Mouse (Mus musculus): ENCODE data around the gene Fxyd3. TPM values are rescaled to one million over a fixed set of nuclear protein-coding genes. Genes with fewer than 3 reads are reported as not detected.
A peak's percentile ranks its signal among the peaks of the same experiment; 100 is the strongest.

Gene Fxyd3
- total RNA-seq, 1 experiment from 2014 or later: not detected

DNA sequence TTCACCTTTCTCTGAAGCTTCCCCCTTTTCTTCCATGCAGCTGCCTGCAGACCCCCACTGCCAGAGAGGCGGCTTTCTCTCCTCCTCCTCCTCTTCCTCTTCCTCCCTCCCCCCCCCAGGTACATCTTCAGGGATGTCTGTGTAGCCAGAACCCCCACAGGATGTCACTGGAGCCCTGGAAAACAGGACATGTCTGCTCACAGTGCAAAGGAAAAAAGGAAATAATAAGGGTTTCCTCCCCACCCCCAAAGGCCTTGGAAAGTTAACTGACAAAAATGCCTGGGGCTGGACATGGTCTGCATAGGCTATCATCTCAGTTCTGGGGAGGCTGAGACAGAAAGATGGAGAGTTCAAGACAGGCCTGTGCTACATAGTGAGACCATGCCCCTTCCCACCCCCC lies 4.6 kb upstream of the Fxyd3 start:
- ATAC-seq (replicated peaks in 1 of 2; ENCODE audit: insufficient read depth in 1 of 2, low FRiP score in 2 of 2, low TSS enrichment in 1 of 2, low read depth in 1 of 2, poor library complexity in 2 of 2, severe bottlenecking in 2 of 2): no peak

DNA sequence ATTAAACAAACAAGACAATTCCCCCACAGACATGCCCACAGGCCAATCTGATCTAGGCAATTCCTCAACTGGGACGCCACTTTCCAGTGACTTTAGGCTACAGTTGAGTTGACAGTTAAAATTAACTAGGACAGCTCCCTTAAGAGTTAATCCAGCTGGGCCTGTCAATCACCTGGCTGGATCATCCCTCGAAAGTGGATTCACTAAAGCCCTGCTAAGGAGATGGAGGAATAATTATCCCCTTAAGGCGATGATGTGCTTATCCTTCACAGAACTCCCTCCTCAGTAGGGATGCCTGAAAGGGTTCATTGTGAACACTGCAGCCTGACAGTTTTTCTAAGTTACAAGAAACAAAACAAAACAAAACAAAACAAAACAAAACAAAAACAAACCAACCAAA lies 4.1 kb upstream of the Fxyd3 start:
- ATAC-seq (replicated peaks in 1 of 2; ENCODE audit: insufficient read depth in 1 of 2, low FRiP score in 2 of 2, low TSS enrichment in 1 of 2, low read depth in 1 of 2, poor library complexity in 2 of 2, severe bottlenecking in 2 of 2): no peak

DNA sequence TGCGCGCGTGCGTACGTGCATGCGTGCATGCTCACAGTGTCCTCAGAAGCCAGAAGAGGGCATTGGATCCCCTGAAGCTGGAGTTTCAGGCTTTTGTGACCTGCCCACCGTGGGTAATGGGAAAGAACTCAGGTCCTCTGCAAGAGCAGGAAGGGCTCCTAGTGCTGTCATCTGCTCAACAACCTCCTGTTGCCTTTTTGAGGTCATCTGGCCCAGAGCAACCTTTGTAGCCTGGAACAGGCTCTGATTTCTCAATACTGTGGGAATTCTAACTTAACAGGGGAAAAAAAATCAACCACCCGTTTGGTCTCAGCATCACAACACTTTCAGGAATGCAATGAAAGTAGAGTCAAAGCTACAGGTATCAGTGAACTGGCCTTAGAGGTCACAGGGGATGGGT lies 3.2 kb upstream of the Fxyd3 start:
- no peak for ATAC-seq (replicated peaks in 1 of 2; ENCODE audit: insufficient read depth in 1 of 2, low FRiP score in 2 of 2, low TSS enrichment in 1 of 2, low read depth in 1 of 2, poor library complexity in 2 of 2, severe bottlenecking in 2 of 2)

DNA sequence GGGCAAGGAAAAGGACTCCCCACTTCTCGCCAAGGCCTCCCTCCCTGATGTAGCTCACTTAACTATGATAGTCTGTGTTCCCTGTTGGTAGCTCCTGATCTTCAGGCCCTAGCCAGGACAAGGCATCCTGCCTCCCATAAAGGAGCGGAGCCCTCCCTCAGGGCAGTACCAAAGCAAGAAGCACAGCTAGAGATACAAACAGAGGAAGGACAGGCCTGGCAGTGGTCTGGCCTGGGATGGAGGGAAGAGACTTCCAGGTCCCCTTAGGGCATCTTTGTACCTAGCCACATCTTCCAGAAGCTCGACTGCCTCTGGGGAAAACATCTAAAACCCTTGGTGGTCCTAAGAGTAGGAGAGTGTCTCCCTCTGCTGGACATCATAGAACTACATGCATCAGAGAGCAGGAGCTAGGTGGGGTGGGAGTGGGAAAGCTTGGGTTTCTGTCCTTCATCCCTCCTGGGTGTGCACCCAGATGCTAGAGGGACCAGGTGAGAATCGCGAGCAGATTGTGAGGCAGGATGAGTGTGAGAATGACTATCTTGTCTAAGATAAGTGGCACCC lies 1.5 kb upstream of the Fxyd3 start:
- ATAC-seq (replicated peaks in 1 of 2; ENCODE audit: insufficient read depth in 1 of 2, low FRiP score in 2 of 2, low TSS enrichment in 1 of 2, low read depth in 1 of 2, poor library complexity in 2 of 2, severe bottlenecking in 2 of 2): peak; percentile 71 to 73; a peak in 3 of 4 replicates

DNA sequence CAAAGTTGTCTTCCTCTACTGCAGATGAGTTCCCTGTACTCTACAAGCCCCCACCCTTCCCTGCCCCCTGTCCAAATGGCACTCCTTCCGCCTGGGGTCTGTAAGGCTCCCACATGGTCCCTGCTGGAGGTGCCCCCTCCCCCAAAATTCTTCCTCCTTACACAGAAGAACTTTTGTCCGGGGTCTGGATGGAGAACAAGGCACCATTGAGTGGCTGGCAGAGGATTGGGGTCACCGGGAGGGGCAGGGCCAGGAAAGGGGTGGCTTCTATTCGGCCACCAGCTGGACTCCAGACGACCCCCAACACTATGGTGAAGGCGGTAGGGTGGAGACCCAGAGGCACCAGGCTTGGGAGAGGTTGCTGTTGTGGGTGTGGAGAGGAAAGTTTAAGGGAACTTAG lies 966 bp upstream of the Fxyd3 start:
- ATAC-seq (replicated peaks in 1 of 2; ENCODE audit: insufficient read depth in 1 of 2, low FRiP score in 2 of 2, low TSS enrichment in 1 of 2, low read depth in 1 of 2, poor library complexity in 2 of 2, severe bottlenecking in 2 of 2): no peak

DNA sequence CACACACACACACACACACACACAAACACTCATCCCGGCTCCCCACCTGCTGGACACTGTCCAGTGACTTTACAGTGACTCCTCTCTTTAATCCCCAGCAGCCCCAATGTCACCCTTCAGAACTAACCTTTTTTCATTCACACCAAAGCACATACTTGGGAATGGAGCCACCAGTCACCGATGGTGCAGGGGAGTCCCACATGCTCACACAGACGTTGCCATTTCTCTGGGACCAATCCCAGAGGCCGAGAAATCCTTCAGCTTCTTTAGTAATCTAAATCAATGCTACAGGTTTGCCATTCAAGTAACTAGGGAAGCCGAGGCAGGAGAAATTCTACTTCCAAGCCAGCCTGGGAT lies 1.8 kb downstream of the Fxyd3 start:
- ATAC-seq (replicated peaks in 1 of 2; ENCODE audit: insufficient read depth in 1 of 2, low FRiP score in 2 of 2, low TSS enrichment in 1 of 2, low read depth in 1 of 2, poor library complexity in 2 of 2, severe bottlenecking in 2 of 2): no peak

DNA sequence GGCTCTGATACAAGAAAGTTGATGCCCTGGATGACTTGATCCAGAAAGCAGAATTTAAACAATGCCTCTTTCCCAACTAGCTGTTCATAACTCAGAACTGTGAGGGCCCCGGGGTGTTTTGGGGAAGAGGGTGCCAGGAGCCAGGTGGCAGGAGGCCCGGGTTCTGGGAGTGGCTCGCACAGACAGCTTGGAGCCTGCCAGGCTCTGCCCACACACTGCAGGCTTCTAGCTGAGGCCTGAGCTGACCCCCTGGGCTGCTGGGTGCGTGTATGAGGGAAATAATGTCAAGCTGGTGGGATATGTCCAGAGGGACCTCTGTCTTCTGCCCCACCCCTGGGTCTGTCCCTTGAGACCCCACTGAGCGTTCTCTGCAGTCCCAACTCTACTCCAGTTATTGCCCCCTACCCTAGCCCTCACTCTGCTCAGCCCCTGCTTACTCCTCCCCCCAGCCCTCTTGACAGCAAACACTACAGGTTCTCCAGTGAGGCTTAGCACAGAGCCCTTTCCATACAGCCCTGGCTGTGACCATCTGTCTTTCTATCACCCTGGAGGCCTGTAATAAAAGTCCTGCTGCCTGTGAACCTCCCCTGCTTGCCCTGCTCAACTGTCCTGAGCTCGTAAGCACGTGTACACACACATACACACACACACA lies 2.3 kb downstream of the Fxyd3 start:
- ATAC-seq (replicated peaks in 1 of 2; ENCODE audit: insufficient read depth in 1 of 2, low FRiP score in 2 of 2, low TSS enrichment in 1 of 2, low read depth in 1 of 2, poor library complexity in 2 of 2, severe bottlenecking in 2 of 2): no peak

DNA sequence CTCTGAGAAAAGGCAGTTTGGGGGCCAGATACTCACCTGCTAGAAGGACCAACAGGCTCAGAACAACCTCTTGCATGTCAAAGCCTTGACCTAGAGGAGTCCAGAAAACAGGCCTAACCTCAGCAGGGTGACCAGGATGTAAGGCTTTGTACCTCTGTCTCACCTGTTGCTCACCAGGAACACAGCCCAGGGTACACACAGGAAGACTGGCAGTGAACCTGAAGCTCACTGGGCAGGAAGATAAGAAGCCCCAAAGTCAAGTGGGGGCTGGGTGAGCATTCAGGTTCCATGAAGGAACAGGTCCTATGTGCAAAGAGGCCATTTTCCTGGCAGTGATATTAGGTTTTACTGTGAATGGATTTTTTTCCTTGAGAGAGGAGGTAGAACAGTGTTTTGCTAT lies 3.0 kb downstream of the Fxyd3 start:
- ATAC-seq (replicated peaks in 1 of 2; ENCODE audit: insufficient read depth in 1 of 2, low FRiP score in 2 of 2, low TSS enrichment in 1 of 2, low read depth in 1 of 2, poor library complexity in 2 of 2, severe bottlenecking in 2 of 2): no peak

DNA sequence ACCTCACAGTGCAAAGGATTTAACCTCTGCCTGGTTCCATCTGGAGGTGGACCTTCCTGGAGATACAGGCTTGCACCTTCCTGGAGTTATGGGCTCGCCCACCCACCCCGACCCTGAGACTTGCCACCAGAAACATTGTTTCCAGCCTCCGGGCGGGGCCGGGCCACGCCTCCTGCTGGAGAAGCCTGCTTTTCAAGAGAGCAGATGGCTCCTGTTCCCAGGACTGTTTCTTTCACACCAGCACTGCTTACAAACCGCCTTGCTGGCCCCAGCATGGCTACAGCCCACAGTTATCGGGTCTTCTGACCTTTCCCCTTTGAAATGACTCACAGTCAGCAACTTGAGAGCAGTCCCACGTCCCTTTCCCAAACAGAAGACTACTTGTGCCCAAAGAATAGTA lies 4.2 kb downstream of the Fxyd3 start:
- no peak for ATAC-seq (replicated peaks in 1 of 2; ENCODE audit: insufficient read depth in 1 of 2, low FRiP score in 2 of 2, low TSS enrichment in 1 of 2, low read depth in 1 of 2, poor library complexity in 2 of 2, severe bottlenecking in 2 of 2)

DNA sequence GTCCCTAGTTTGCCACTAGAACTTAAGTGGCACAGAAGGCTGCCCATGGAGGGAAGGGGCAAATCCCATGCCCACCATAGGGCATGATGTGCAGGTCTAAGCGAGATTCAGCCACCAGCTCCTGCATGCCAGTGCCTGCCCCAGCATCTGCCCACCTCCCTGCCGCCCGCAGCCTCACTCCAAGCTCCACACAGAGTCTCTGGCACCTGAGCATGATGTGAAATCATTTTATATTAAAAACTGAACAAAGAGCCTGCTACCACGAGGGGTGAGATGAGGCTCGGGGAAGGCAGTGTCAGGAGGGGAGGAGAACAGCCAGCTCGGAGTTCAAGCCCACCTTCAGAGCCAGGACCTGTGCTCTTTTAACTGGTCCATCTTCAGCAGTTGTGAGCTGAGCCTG lies 6.2 kb downstream of the Fxyd3 start:
- no peak for ATAC-seq (replicated peaks in 1 of 2; ENCODE audit: insufficient read depth in 1 of 2, low FRiP score in 2 of 2, low TSS enrichment in 1 of 2, low read depth in 1 of 2, poor library complexity in 2 of 2, severe bottlenecking in 2 of 2)

DNA sequence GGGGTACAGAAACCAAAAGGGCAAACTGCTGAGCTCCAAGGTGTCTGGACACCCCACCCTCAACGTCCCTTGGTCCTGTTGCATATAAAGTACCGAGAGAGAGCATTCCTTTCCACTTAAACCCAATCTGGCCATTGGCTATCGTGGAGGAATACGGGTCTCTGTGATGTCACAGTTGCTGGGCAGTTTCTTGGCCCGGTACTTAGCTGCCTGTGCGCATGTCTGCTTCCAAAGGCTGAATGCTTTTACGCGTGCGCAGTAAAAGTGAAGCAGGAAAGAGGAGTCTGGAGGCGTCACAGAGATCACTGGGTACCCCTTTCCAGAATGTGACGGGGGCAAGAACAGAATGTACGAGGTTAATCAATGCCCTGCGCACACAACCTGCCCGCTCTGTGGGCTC lies 7.0 kb downstream of the Fxyd3 start:
- ATAC-seq (replicated peaks in 1 of 2; ENCODE audit: insufficient read depth in 1 of 2, low FRiP score in 2 of 2, low TSS enrichment in 1 of 2, low read depth in 1 of 2, poor library complexity in 2 of 2, severe bottlenecking in 2 of 2): no peak

DNA sequence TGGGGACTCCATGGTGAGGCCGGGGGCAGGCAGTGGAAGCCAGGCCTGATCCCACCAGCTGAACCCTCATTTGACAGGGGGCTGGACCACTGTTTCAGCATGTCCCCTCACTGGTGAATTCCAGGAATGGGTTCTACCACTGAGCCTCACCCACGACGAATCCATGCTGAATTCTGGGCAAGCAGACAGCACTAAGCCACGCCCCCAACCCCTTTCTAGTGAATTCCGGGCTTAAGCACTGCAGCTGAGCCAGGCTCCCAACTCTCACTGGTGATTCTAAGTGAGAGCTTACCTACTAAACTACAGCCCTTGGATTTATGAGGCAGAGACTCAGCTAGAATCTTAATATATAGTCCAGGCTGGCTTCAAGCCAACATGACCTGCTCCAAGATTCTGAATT lies 8.7 kb downstream of the Fxyd3 start:
- ATAC-seq (replicated peaks in 1 of 2; ENCODE audit: insufficient read depth in 1 of 2, low FRiP score in 2 of 2, low TSS enrichment in 1 of 2, low read depth in 1 of 2, poor library complexity in 2 of 2, severe bottlenecking in 2 of 2): no peak

DNA sequence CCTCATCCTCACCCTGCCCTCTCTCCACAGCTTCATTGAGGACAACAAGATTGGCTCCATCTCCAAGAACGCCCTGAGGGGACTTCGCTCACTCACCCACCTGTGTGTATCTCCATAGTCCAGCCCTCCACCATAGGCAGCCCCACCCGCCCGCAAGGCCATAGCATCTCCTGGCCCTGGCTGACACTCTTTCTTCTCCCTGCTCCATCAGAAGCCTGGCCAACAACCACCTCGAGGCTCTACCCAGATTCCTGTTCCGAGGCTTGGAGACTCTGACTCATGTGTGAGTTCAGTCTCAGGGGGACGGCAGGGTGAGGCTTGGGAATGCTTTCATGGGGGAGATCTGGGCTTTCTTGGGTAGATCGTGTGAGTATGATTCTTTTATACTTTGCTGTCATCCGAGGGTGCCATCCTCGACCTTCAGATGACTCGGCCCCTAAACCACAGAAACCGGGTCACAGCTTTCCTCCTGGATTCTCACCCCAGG lies 13.4 kb downstream of the Fxyd3 start:
- no peak for ATAC-seq (replicated peaks in 1 of 2; ENCODE audit: insufficient read depth in 1 of 2, low FRiP score in 2 of 2, low TSS enrichment in 1 of 2, low read depth in 1 of 2, poor library complexity in 2 of 2, severe bottlenecking in 2 of 2)

DNA sequence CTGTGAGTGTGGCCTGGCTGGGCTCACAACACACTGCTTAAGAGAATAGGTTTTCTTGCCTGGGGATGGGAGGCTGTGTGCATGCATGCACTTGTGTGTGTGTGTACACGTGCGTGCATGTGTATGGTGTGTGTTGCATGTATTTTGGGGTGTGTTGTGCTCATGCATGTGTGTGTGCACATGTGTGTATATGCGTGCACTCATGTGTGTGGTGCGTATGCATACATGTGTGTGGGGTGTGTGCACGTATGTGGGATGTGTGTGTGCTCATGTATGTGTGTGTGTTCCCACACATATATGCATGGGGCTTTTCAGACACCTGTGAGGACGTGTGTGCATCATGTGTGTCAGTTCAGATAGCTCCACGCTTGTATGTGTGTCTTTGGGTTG lies 15.9 kb downstream of the Fxyd3 start:
- ATAC-seq (replicated peaks in 1 of 2; ENCODE audit: insufficient read depth in 1 of 2, low FRiP score in 2 of 2, low TSS enrichment in 1 of 2, low read depth in 1 of 2, poor library complexity in 2 of 2, severe bottlenecking in 2 of 2): no peak

DNA sequence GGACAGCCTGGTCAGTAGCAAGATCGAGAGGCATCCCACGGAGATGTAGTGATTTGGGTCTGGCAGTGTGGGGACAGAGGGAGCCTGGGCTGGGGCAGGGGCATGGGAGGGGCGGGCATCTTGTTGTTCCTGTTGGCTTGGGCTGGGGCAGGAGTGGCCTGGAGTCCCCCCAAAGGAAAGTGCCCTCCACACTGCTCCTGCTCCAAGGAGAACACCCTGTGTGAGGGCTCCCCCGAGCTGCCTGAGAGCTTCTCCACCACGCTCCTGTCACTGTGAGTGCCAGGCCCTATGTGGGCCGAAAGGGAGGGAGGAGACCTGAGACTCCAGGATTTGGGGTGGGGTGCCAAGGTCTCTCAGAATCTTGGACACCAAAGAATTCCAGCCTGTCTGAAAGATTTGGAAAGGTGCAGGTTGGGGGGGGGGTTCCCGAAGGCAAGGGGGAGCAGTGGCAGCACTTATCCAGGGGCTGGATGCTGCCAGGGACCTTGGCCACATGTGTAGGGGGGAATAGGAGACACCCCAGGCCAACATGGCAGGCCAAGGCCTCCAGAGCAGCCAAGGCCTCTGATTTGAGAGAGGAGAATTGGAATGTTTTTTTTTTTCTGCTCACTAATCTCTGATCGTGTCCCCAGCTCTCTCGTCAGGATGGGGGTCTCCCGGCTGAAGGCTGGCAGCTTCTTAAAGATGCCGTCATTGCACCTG lies 16.4 kb downstream of the Fxyd3 start:
- no peak for ATAC-seq (replicated peaks in 1 of 2; ENCODE audit: insufficient read depth in 1 of 2, low FRiP score in 2 of 2, low TSS enrichment in 1 of 2, low read depth in 1 of 2, poor library complexity in 2 of 2, severe bottlenecking in 2 of 2)

DNA sequence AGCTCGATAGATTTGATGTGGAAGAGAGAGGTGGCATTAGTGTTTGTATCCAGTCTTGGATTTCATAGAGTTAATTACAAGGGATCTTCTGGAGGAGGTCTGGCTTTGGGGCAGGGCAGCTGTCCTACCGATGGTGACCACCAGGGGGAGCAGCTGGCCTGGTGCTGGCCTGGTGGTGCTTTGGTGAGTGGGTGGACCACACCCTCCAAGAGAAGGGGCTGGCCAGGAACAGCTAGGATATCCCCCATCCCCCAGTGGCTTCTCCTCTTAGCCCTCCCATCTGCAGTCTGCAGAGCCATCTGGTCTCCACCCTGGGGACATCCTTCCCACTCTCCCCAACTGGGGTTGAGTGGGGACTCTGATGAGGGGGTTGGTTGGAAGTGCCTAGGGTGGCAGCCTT lies 17.4 kb downstream of the Fxyd3 start, which contains the start of gene Lgi4:
Gene Lgi4, plus strand, starts transcription at position 235 of the 400 bp plus-strand sequence.
- ATAC-seq (replicated peaks in 1 of 2; ENCODE audit: insufficient read depth in 1 of 2, low FRiP score in 2 of 2, low TSS enrichment in 1 of 2, low read depth in 1 of 2, poor library complexity in 2 of 2, severe bottlenecking in 2 of 2): peak; percentile 78 to 79

DNA sequence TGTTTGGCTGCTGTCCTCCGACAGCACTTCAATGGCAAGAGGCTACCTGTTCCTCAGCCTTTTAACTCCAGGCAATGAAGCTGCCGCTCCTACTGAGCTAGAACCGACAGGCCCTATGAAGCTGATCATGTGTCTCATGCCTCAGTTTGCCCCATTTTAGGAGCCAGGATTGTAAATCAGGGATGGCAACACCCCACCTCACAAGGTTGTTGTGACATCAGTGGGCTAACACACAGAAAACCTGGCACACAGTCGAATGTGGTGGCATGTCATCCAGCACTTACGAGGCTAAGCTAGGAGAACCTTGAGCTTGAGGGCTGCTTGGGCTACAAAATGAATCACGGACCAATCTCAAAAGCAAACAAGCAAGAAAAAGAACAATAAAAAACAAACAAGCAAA lies 18.3 kb downstream of the Fxyd3 start:
- ATAC-seq (replicated peaks in 1 of 2; ENCODE audit: insufficient read depth in 1 of 2, low FRiP score in 2 of 2, low TSS enrichment in 1 of 2, low read depth in 1 of 2, poor library complexity in 2 of 2, severe bottlenecking in 2 of 2): no peak

DNA sequence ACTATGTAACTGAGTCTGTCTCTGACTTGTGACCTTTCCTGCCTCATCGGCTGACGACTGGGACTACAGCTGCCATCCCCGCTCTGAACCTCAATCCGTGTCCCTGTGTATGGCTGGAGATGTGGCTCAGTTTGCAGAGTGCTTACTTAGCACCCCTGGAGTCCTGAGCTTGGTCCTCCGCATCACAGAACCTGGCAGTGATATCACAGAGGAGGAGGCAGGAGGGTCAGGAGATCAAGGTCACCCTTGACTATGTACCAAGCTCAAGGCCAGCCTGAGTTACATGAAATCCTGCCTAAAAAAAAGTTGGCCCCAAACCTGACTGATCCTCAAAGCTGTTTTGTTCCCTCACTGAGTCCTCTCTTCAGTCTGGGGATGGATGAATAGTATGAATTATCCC lies 18.8 kb downstream of the Fxyd3 start:
- ATAC-seq (replicated peaks in 1 of 2; ENCODE audit: insufficient read depth in 1 of 2, low FRiP score in 2 of 2, low TSS enrichment in 1 of 2, low read depth in 1 of 2, poor library complexity in 2 of 2, severe bottlenecking in 2 of 2): no peak

DNA sequence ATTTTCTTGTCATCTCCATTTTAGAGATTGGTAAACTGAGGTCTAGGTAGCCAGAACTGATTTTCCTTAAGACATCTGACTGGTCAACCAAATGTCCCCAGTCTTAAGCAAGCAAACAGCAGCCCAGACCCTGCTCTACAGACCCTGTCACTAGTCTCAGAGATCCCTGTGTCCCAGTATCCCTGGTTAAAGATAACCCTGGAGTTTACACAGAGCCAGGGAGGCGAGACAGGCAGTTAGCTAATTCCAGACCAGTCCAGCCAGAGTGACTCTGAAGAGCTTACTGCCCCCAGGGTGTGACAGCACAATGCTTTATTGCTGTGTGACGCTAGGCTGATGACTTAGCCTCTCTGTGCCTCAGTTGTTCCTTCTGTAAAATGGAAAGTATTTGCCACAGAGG lies 19.4 kb downstream of the Fxyd3 start, which contains the start of gene Fxyd1:
Gene Fxyd1, minus strand, starts transcription at position 129 of the 400 bp plus-strand sequence.
- no peak for ATAC-seq (replicated peaks in 1 of 2; ENCODE audit: insufficient read depth in 1 of 2, low FRiP score in 2 of 2, low TSS enrichment in 1 of 2, low read depth in 1 of 2, poor library complexity in 2 of 2, severe bottlenecking in 2 of 2)
